Mouse (Mus musculus): ENCODE results near the gene Tab1. TPM values are rescaled to one million over a fixed set of nuclear protein-coding genes. Genes with fewer than 3 reads are reported as not detected.

Gene Tab1
- 34.2 and 38.1 TPM in 2 replicates for polyA plus RNA-seq (2016; fragmentation: Nextera tagmentation; extraction: Ambion mirVana)

DNA sequence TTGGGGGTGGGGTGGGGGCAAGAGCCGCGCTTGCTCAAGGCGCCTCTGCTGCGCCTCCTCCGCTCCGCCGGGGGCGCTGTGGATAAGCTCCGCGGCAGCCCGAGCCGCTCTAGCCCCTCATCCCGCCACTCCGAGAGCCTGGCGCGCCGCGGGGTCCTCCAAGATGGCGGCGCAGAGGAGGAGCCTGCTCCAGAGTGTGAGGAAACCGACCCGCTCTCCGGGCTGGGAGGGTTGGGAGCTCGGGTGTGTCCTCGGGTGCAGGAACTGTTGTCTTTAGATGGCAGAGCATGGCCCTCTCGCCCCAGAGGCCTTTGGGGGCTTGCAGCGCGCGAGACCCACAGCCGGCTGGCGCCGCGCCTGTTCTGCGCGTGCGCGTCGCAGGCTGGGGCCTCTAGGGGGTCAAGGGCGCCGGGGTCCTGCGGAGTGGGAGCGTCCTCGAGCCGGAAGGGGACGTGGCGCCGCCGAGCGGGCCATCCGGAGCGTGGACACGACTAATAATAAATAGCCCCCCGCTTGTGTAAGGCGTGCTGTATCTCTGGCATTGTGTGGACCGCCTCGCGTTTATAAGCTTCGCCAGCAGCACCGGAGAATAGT is at the start of gene Tab1:
Gene Tab1 (plus strand): TSS at position 135 of the 594 bp plus-strand sequence.
- WGBS = under 1% methylated on average over 59 of the region's 59 CpGs
- Histone ChIP-seq H3K9me3 (no peaks in the 10 kb centered on the region), H3K36me3 (peaks cover 9% of the 10 kb centered on the region; the same call in 1 of the 2 replicates), H3K27me3 (ENCODE audit: insufficient read depth, poor library complexity, severe bottlenecking) (no peaks in the 10 kb centered on the region), H3K4me1 (peaks cover 51% of the 10 kb centered on the region), H3K27ac (peak within 1 kb of the TSS; percentile 99), H3K4me3 (peak within 1 kb of the TSS; percentile 78)
- peak; percentile 95 for DNase-seq (ENCODE audit: low spot score)

DNA sequence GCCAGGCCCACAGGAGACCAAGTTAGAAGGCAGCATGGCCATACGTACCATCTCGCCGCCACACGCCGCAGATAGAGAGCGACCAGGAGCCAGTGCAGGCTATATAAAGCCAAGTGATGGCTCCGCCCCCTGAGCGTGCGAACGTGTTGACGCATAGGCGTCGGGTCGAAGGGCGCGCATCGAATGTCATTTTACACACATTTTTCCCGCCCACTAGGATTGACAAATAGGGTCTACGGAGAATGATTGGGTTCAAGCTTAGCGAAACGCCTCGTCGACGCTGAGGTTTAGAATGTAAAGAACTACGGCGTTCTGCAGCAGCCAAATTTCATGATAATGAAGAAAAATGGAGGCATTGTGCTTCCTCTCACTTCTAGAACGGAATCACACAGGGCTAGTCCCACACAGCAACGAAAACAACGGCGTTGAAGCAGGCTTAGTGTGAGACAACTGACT is 49.6 kb upstream of the Tab1 start:
- peak; percentile 98 for DNase-seq (ENCODE audit: low spot score)
- H3K36me3 ChIP-seq = peaks cover 41% of the 10 kb centered on the region
- no peaks in the 10 kb centered on the region for H3K9me3 ChIP-seq
- WGBS = under 1% methylated on average over 30 of the region's 30 CpGs
- H3K4me3 ChIP-seq = peak overlapping the region; percentile 81
- H3K27ac ChIP-seq = peak overlapping the region; percentile 95
- H3K27me3 ChIP-seq (ENCODE audit: insufficient read depth, poor library complexity, severe bottlenecking) = no peaks in the 10 kb centered on the region
- H3K4me1 ChIP-seq = peaks cover 19% of the 10 kb centered on the region

DNA sequence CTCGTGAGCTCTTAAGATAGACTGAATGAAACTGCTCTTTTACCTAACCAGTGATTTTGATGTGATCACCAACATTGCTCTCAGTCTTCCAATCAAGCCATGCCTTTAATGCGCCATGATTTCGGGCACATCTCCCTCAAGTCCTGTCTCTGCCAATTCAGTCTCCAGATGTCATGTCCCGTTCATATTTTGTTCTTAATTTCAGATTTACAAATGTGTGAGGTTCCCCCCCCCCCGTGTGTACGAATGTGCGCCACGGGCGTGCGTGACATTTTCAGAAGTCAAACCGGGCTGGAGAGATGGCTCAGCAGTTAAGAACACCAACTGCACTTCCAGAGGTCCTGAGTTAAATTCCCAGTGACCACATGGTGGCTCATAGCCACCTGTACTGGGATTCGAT is 49.2 kb upstream of the Tab1 start:
- H3K27me3 ChIP-seq (ENCODE audit: insufficient read depth, poor library complexity, severe bottlenecking) = no peaks in the 10 kb centered on the region
- H3K27ac ChIP-seq = peak overlapping the region; percentile 95
- H3K4me1 ChIP-seq = peaks cover 19% of the 10 kb centered on the region
- H3K4me3 ChIP-seq = peak overlapping the region; percentile 81
- DNase-seq (ENCODE audit: low spot score) = peak; percentile 83
- peaks cover 37% of the 10 kb centered on the region for H3K36me3 ChIP-seq
- 3% methylated on average over 12 of the region's 12 CpGs for WGBS
- no peaks in the 10 kb centered on the region for H3K9me3 ChIP-seq

DNA sequence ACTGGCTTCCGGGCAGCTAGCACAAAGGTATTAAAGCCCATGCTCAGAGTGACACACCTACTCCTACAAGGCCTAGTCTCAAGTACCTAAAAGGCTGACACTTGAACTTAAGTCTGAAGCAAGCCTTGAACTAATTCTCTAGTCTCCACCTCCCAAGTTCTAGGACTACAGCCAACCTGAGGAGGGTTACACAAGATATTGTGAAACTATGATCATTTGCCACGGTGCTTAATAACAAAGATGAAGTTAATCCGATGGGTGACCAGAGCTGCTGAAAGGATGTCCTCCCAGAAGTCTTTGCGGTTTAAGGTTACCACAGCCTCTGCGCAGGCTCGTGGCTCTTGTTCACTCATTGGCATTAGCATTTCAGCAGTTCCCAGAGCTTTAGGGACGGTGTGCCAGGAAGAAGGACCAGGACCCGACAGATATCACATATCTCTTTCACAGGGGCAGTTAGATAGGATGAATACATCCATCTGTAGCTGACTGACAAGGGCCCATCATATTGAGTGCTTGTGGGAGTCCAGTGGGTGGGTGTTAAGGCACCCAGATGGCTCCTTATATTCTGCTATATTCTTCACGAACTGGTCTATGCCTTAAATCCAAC is 45.4 kb upstream of the Tab1 start:
- peaks cover 33% of the 10 kb centered on the region for H3K27me3 ChIP-seq (ENCODE audit: insufficient read depth, poor library complexity, severe bottlenecking)
- no peak for DNase-seq (ENCODE audit: low spot score)
- H3K9me3 ChIP-seq = no peaks in the 10 kb centered on the region
- no peak overlapping the region for H3K4me3 ChIP-seq
- H3K27ac ChIP-seq = no peak overlapping the region
- WGBS = 80% methylated on average over 9 of the region's 9 CpGs
- peaks cover 15% of the 10 kb centered on the region for H3K4me1 ChIP-seq
- 0 out of 2 replicates have a peak, but pooled peaks cover under 1% of the 10 kb centered on the region for H3K36me3 ChIP-seq

DNA sequence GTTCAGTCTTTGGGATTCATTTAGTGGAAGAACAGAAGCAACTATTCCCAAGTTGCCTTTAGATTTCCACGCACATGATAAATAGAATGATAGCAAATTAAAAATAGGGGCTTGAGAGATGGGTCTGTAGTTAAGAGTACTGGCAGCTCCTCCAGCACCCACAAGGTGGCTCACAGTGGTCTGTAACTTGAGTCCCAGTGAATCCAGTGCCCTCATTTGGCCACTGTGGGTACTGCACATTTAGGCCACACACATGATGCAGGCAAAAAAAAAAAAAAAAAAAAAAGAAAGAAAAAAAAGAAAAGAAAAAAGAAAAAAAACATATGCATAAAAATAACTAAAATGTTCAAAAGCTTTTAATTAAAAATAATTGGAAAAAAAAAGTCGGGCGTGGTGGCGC is 44.3 kb upstream of the Tab1 start:
- Histone ChIP-seq H3K4me3 (no peak overlapping the region), H3K9me3 (no peaks in the 10 kb centered on the region), H3K27me3 (ENCODE audit: insufficient read depth, poor library complexity, severe bottlenecking) (peaks cover 44% of the 10 kb centered on the region), H3K27ac (no peak overlapping the region), H3K4me1 (peaks cover 15% of the 10 kb centered on the region), H3K36me3 (no peaks in the 10 kb centered on the region)
- 28% methylated on average over 4 of the region's 4 CpGs for WGBS
- peak; percentile 93 for DNase-seq (ENCODE audit: low spot score)

DNA sequence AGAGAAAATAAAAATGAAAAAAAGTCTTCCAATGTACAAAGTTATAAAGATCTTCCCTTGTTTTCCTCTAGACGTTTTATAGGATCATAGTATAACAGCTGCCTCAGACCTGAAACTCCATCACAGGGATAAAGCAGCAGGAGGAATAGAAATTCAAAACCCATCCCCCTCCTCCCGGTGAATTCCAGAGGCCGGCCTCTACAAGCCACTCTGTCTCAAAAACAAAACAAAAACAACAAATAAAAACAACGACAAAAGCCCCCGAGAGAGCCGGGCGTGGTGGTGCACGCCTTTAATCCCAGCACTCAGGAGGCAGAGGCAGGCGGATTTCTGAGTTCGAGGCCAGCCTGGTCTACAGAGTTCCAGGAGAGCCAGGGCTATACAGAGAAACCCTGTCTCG is 42.8 kb upstream of the Tab1 start:
- Histone ChIP-seq H3K27ac (no peak overlapping the region), H3K27me3 (ENCODE audit: insufficient read depth, poor library complexity, severe bottlenecking) (peaks cover 53% of the 10 kb centered on the region), H3K9me3 (no peaks in the 10 kb centered on the region), H3K4me1 (peaks cover 15% of the 10 kb centered on the region), H3K36me3 (no peaks in the 10 kb centered on the region), H3K4me3 (peak overlapping the region; percentile 76; the same call in 1 of the 2 replicates)
- no peak for DNase-seq (ENCODE audit: low spot score)
- 63% methylated on average over 11 of the region's 11 CpGs for WGBS

DNA sequence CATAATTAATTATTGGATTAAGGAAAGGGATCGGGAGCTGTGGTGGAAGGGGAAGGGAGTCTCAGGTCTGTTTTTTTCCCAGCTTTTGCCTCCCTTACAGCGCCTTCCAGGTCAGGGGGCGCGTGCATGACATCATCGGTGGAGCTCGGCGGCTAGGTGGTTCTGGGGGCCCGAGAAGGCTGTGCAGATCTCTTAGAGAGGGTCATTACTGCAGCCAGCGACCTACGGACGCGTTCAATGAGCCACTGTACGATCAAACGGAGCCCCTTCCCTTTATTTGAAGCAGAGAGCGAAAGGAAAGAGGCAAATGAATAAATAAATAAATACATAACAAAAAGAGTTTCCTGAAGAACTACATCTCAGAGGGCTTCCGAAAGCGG is 42.2 kb upstream of the Tab1 start:
- 2% methylated on average over 17 of the region's 17 CpGs for WGBS
- no peaks in the 10 kb centered on the region for H3K36me3 ChIP-seq
- no peak for DNase-seq (ENCODE audit: low spot score)
- H3K27ac ChIP-seq = peak overlapping the region; percentile 82
- H3K9me3 ChIP-seq = no peaks in the 10 kb centered on the region
- peaks cover 59% of the 10 kb centered on the region for H3K27me3 ChIP-seq (ENCODE audit: insufficient read depth, poor library complexity, severe bottlenecking)
- H3K4me1 ChIP-seq = peaks cover 15% of the 10 kb centered on the region
- peak overlapping the region; percentile 76 for H3K4me3 ChIP-seq

DNA sequence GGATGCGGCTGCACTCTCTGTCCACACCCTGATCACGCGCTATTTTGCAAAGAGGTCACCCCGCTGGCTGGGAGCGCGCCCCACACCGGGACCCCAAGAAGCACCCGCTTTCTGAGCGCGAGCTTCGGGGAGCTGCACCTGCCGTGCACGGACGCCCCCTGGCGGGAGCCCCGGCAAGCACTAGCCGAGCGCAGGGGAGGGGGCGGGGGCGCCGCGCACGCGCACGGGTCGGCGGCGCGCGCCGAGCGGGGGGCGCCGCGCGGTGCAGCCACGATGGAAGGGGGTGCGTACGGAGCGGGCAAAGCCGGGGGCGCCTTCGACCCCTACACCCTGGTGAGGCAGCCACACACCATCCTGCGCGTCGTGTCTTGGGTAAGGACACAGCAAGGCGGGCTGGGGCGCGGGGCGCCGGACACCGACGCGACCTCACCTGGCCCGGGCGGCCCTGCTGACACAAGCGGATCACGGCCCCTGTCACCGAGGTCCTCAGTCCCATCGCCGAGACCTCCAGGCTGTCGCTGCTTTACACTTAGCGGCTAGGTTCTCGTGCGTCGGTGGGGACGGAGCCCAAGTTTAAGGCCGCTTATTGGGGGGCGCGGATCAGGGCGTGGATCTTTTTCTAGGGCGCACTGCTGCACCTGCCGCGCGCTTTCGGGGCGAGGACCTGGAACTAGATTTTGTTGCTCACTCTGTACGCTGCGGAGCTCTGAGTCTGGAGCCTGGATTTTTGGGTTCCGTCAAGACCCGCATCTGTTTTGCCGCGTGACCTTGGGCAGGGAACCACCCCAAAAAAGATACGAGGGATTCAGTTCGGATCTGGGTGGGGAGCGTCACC is 41.6 kb upstream of the Tab1 start, which contains the start of the genes Syngr1 and Rpl3:
Gene Syngr1 (plus strand): TSS at position 214 of the 835 bp plus-strand sequence.
Gene Rpl3 (minus strand): TSS at position 748 of the 835 bp plus-strand sequence.
- H3K36me3 ChIP-seq = no peaks in the 10 kb centered on the region
- H3K4me3 ChIP-seq = peak within 1 kb of the TSS; percentile 76
- no peaks in the 10 kb centered on the region for H3K9me3 ChIP-seq
- H3K27ac ChIP-seq = peak within 1 kb of the TSS; percentile 82
- peaks cover 65% of the 10 kb centered on the region for H3K27me3 ChIP-seq (ENCODE audit: insufficient read depth, poor library complexity, severe bottlenecking)
- DNase-seq (ENCODE audit: low spot score) = no peak
- 1% methylated on average over 85 of the region's 86 CpGs for WGBS
- H3K4me1 ChIP-seq = peaks cover 15% of the 10 kb centered on the region

DNA sequence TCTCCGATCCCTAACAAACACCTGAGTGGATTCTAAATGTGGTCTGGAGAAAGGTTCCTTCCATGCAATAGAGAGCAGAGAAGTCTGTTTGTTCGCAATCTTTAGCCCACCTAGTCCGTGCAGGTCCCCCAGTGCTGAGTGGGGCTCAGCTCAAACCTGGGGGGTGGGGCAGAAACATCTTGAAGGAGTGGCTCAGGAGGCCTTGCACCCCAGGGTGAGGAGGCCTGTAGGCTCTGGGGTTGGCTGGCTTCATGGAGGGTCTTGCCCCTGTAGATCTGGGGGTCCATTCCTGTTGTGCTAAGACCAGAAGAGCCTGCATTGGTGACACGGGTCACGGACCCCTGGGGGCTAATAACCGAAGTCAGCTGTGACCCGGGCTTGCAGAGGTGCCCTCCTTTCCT is 40.9 kb upstream of the Tab1 start:
- H3K36me3 ChIP-seq = no peaks in the 10 kb centered on the region
- H3K27ac ChIP-seq = no peak overlapping the region
- H3K4me1 ChIP-seq = peaks cover 20% of the 10 kb centered on the region
- H3K9me3 ChIP-seq = no peaks in the 10 kb centered on the region
- H3K4me3 ChIP-seq = peak overlapping the region; percentile 76
- 30% methylated on average over 7 of the region's 7 CpGs for WGBS
- DNase-seq (ENCODE audit: low spot score) = no peak
- peaks cover 72% of the 10 kb centered on the region for H3K27me3 ChIP-seq (ENCODE audit: insufficient read depth, poor library complexity, severe bottlenecking)

DNA sequence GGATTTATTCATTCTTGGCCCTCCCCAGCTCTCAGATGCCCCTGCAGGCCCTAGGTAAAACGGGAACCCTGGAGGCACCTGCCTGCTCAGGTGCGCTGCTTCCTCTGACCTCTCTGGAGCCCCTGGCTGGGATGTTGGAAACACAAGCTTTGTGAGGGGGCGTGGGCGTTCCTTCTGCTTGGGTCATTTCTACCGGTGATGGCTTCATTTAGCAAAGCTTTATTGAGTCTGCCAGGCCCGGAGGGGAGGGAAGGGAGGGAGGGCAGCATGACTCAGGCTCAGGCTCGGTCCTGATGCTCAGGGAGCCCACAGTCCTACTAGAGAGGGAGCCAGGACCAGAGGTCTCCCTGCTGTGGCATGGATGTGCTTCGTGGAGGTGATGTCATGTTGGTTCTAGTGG is 40.3 kb upstream of the Tab1 start:
- H3K4me3 ChIP-seq = no peak overlapping the region
- no peaks in the 10 kb centered on the region for H3K36me3 ChIP-seq
- H3K27ac ChIP-seq = no peak overlapping the region
- DNase-seq (ENCODE audit: low spot score) = no peak
- H3K4me1 ChIP-seq = peaks cover 26% of the 10 kb centered on the region
- H3K9me3 ChIP-seq = no peaks in the 10 kb centered on the region
- H3K27me3 ChIP-seq (ENCODE audit: insufficient read depth, poor library complexity, severe bottlenecking) = peaks cover 74% of the 10 kb centered on the region
- 21% methylated on average over 8 of the region's 8 CpGs for WGBS

DNA sequence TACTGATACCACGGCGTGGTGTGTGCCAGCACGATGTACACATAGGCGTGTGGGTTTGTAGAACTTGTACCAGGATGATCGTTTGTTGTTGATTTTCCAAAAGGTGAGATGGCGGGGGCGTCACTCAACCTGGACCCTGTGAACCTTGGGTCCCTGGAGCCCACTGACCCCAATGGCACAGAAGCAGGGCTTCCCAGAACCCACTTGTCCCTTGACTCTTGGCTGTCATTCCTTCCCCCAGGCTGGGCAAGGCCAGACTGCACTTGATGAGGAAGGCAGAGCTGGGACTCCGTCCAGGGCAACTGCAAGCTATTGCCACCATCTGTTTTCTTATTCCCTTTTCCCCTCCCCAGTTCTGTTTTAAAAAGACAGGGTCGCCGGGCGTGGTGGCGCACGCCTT is 38.7 kb upstream of the Tab1 start:
- Histone ChIP-seq H3K4me3 (no peak overlapping the region), H3K27me3 (ENCODE audit: insufficient read depth, poor library complexity, severe bottlenecking) (peaks cover 85% of the 10 kb centered on the region), H3K36me3 (no peaks in the 10 kb centered on the region), H3K9me3 (no peaks in the 10 kb centered on the region), H3K27ac (no peak overlapping the region), H3K4me1 (peaks cover 42% of the 10 kb centered on the region)
- DNase-seq (ENCODE audit: low spot score) = no peak
- 89% methylated on average over 13 of the region's 13 CpGs for WGBS

DNA sequence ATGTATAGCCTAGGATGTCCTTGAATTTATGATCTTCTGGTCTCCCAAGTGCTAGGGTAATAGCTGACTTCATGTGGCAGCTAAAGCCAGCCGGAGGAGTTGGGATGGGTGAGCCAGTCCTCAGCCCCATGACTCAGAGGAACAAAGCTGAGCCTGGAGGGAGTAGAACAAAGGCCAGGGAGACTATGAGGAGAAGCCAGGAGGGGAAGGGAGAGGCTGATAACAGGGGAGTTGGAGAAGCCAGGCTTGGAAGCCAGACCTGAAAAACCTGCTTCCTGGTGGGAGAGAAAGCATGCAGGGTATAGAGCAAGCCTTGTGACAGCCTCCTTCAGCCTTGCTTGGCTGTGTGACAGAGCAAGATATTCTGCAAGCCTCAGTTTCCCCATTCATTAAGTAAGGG is 37.3 kb upstream of the Tab1 start:
- H3K27me3 ChIP-seq (ENCODE audit: insufficient read depth, poor library complexity, severe bottlenecking) = peaks cover 85% of the 10 kb centered on the region
- H3K4me3 ChIP-seq = no peak overlapping the region
- no peaks in the 10 kb centered on the region for H3K9me3 ChIP-seq
- no peak for DNase-seq (ENCODE audit: low spot score)
- H3K36me3 ChIP-seq = no peaks in the 10 kb centered on the region
- H3K27ac ChIP-seq = no peak overlapping the region
- peaks cover 46% of the 10 kb centered on the region for H3K4me1 ChIP-seq
- 63% methylated on average over 1 of the region's 1 CpGs for WGBS

DNA sequence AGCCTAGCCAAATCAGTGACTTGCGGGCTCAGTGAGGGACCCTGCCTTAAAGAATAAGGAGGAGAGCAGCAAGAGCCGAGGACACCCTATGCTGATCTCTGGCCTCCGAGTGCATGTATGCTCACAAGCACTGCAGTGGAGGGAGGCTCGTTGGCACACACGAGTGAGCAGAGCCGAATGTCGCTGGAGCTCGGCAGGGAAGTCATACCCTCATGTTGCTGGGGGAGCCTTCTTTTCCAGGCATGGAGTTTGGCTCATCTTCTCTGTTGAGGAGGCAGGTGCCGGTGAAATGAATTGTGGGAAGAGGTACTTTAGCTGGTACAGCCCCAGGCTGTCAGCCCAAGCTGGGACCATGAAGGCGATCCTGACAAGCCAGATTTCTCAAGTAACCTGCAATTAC is 36.5 kb upstream of the Tab1 start:
- 66% methylated on average over 10 of the region's 10 CpGs for WGBS
- H3K27ac ChIP-seq = no peak overlapping the region; the same call in 1 of the 2 replicates
- H3K27me3 ChIP-seq (ENCODE audit: insufficient read depth, poor library complexity, severe bottlenecking) = peaks cover 87% of the 10 kb centered on the region
- H3K4me3 ChIP-seq = no peak overlapping the region
- H3K9me3 ChIP-seq = no peaks in the 10 kb centered on the region
- DNase-seq (ENCODE audit: low spot score) = no peak
- H3K36me3 ChIP-seq = no peaks in the 10 kb centered on the region
- peaks cover 39% of the 10 kb centered on the region for H3K4me1 ChIP-seq
